Mouse (Mus musculus) CD8-positive naive resting alpha-beta T cell, adult 2 months (primary cell): ENCODE results near the gene Cdkn1b.

ENCODE experiments used
- DNase-seq, 2 experiments: peaks; one replicate each; pipeline ENCODE4 v3.0.0; 2022; ENCODE audit warnings: low read depth in 2 of 2, low spot score in 2 of 2

Cdkn1b gene

DNA sequence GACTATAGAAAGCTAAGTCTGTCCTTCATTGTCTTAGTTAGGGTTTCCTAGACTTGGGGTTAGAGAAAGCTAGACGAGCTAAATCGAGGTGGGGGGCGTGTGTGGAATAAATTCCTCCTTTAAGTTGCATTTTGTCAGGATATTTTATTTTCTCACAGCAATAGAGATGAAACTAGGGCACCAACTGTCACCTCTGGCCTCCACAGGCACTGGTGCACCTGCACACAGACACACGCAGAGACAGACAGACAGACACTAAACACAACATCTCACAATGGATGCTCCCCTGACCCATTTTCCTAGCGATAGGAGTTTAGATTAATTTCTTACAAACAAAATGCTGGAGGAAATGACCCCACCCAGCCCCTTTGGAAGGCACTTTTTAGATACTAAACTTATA, 46.5 kb downstream of the Cdkn1b start:
- DNase-seq: no peak

DNA sequence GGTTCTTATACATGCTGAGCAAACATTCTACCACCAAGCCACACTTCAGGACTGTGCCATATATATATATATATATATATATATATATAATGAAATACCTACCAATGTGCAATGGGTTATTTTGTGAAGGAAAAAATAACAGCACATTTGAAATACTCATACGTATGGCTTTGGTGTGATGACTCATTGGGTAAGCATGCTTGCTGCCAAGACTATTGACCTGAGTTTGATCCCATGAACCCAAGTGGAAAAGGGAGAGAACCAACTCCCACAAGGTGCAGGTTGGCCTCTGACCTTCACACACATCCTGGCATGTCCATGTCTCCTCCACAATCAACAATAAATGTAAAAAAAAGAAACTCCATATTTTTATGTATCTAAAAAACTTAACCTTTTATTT, 48.1 kb downstream of the Cdkn1b start:
- no peak for DNase-seq

- DNase-seq: no peak
These were observed 49.3 kb downstream of the Cdkn1b start for GRCm38 (mm10) chr6:134969498-134969897.

DNA sequence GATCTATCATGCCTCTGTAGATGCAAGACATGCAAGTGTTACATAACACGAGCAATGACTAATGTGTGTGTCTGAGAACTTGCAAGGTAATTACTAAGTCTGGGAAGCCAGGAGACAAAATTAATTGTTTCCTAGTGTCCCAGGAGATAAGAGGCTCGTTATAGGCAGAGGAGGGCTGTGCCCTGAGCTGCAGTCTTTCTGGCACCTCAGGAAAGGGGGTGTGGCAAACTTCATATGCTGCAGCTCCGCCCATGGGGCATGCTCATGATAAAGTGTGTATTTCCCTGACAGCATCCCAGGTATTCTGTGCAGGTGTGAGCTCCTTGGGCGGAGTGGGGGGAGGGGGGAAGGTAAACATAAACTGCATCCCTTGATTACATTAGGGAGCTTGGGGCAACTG, 51.9 kb downstream of the Cdkn1b start:
- DNase-seq: no peak
